Mouse (Mus musculus) adrenal gland, adult 2 months (tissue): Measurements from ENCODE around the gene Plcl1. TPM values are rescaled to one million over a fixed set of nuclear protein-coding genes. Genes with fewer than 3 reads are reported as not detected.

ENCODE experiments used
- DNase-seq: peaks from one replicate; pipeline ENCODE4 v3.0.0; 2021
- polyA plus RNA-seq: library from polyadenylated mRNA; depleted of rRNA; stranded (reverse); fragments of >200 nt; gene quantifications from 2 replicates; pipeline ENCODE4 v1.2.3, GENCODE M21; 2012
- total RNA-seq, 2 experiments: library from RNA; stranded (reverse); gene quantifications; 2 replicates each; pipeline ENCODE4 v1.2.3; 2021

Gene Plcl1
- total and polyA plus RNA-seq, 3 experiments, result 1.9 to 5.7 (median 3.4) TPM

DNA sequence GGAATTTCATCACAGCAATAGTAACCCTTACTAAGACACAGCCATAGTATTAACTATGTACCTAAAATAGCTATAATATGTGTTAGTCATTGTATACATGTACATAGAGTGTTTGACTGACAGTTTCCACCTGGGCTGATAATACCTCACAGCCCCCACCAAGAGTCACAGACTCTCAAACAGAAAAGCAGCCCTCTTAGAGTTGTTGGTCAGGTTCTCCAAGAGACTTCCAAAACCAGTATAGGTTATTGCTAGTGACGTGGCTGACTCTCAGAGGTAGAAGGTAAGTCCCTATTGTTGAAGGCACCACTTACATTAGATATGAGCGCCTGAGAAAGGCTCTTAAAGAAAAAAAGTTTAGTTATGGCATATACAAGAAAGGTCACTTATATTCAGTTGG is 120.0 kb downstream of the Plcl1 start:
- no peak for DNase-seq

DNA sequence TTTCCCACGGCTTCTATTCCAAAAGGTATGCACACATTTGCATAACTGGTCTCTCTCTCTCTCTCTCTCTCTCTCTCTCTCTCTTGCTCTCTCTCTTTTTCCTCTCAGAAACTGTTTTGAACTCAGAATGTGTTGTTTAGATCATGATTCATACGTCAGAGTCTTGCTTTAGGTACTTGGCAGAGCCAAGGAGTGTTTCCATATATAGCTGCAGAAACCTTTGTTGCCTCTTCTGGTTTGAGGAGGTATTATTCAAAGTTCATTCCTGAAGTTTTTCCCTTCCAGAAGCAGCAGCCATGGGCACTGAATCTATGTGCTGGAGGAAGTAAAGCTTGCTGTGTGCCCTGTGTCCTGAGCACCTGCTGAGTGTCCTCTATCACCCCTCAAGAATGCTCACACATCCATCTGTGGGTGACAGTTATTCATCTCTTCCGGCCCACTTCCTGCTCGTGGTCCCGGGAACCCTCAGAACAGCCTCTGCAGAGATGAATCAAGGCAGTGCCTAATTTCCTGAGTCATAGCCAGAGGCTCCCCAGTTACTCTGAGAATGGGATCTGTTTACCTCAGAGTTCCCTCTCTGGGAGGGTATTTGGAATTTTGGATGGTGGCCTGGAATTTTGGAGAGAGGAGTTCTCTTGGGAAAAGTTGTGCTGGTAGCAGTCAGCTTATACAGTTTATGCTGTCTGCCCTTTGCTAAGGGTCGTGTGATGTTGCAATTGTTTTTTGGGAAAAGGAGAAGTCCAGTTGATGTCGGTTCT is 123.0 kb downstream of the Plcl1 start:
- DNase-seq, result peak; percentile 13

DNA sequence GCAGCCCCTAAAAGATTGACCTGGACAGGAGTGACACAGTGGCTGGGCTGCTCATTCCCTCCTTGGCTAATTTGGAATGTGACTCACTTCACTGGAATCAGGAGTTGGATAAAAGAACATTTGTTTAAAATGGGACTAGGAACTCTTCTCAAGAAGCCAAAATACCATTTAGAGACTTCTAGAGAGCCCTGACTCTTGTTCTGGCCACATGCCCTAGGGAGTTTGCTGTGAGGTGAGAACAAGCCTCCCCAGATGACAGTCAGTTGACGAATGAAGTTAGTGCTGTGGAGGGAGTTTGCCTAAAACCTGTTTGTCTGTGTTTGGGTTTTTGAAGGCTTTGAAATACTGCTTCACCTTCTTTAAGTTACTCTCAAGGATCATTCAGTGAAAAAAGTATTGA is 128.1 kb downstream of the Plcl1 start:
- DNase-seq, result no peak

DNA sequence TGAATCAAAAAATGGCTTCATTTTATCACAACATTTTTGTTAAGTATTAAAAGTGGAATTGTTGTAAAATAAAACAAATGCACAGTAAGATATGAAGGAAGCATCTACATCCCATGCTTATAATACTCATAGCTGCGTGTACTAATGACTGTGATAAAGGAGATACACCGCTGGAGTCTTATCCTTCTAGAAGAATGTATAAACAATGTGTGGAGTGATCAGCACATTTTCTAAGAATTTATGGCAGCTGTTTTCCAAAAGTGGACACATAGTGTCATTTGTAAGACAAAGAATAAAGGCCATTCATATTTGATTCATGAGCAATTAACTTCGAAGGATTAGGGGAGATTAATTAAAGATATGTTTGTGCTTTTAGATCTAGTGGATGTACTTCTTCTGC is 148.7 kb downstream of the Plcl1 start:
- DNase-seq, result no peak

DNA sequence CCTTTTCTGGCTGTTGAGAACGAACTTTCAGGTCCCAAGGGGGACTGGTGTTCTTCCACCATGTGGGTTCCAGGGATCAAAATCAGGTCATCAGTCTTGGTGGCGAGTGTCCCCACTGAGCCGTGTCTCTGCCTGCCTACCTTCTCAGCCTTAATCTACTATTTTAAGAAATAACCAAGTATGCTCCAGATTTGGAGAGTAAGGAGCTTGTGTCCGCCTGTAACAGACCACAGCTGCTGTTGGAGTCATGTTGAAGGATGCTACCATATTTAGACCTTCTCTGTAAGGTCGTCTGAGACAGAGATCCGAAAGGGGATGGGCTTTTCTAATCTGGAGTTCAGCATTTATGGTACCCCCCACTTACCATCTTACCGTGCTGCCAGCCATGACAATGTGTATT is 152.2 kb downstream of the Plcl1 start:
- DNase-seq, result no peak

DNA sequence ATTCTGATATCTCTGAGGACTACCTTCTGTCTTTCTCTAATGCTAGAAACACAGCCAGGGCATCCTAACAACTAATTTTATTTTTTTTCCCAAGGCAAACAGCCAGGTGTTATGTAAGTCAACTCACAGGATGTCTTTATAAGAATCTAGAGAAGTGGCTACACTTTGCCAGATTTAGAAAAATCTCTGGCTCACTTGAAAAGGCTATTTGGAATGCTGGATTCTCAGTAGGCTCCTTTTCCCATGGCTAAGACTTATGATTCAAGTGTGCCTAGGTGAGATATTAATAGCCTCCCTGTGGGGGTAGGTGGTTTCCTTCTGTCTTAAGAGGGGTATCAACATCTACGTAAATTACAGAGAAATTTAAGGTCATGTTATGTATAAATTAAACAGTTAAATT is 152.7 kb downstream of the Plcl1 start:
- DNase-seq, result no peak

DNA sequence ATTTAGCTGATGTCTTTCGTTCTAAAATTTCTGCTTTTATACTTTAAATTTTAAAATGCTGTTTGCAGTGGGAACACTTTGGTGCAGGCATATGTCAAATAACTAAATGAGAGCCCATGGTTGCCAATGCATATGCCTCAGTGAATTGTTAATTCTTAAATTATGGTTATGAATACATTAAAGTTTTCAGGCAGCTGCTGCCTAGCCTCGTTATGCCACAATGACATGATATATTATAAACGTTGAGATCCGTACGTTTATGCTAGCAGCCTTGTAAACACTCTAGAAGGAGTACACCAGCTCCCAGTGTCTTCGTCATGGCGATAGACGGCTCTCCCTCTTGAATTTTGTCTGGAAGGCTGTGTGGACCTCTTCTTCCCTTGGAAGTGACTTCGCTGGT is 154.3 kb downstream of the Plcl1 start:
- DNase-seq, result no peak

DNA sequence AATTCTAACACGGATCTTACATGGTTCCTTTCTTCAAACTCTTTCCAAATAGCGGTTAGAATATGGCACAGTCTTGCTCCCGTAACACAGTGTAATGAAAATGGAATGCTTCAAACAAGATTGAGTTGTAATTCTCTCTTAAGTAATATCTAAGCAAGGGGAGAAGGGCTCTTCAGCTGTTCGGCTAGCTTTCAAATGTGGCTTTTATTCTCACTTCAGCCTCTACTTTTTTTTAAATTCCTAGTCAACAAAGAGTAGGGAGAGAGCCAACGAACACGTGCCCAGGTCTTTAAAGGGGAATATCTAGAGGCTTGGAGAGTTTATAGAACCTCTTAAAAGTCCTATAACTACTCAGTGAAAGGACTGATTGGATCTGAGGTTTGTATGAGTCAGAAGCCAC is 160.2 kb downstream of the Plcl1 start:
- no peak for DNase-seq

DNA sequence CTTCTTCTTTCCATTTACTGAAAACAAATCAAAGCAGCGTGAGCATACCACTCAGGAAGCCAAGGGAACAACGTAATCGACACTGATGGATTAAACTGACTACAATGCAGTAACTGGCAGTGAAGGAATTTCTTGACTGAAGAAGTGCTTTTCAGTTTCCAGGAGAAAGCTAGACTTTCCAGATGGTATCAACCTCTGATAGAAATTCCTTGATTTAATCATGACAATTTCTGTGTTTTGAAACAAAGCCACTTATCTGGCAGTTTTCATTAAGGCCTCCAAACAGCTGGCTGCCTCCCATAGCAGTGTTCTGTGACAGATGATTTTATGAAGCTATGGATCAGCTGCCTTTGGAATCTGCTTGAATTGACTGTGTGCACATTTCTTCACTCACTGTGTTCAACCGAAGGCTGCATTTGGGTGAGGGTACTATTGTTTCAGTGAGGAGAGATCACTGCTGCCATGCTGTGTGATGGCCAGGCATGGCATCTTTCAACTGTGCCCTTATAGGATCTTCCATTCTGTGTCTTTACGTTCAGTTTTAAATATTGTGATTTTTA is 162.2 kb downstream of the Plcl1 start:
- DNase-seq, result no peak

DNA sequence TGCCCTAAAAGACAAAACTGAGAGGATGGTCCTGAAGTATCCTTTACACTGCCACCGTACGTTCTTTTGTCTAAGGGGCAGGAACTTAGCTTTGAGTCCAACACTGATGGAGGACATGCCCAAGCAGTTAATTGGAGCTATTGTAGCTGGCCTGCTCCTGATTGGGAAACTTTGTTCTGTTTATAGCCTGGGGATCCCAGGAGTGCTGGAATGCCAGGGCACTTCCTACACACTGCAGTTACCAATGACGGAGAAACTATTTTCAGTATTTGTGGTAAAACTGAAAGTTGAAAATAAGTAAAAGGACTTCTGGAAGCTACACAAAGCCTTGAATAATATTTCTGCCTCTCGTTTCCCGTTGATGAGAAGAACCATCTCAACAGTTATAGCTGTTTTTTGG is 164.5 kb downstream of the Plcl1 start:
- DNase-seq, result no peak

DNA sequence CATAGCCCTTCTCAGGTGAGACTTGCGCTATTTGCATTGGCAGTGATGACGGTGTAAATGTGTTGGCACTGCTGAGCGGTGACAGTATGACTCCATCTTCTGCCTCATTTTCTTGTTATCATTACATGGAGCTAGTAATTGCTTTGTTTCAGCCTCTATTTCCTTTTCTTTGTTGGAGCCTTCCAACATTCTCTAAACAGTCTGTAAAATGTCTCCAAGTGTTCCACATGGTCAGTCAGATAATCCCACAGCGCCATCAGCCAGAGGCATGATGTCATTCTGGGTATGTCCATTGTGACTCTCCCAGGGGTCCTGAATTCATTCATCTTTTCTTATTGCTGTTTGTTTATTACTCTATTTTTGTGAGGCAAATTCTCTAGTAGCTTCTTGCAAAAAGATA is 165.7 kb downstream of the Plcl1 start:
- no peak for DNase-seq

DNA sequence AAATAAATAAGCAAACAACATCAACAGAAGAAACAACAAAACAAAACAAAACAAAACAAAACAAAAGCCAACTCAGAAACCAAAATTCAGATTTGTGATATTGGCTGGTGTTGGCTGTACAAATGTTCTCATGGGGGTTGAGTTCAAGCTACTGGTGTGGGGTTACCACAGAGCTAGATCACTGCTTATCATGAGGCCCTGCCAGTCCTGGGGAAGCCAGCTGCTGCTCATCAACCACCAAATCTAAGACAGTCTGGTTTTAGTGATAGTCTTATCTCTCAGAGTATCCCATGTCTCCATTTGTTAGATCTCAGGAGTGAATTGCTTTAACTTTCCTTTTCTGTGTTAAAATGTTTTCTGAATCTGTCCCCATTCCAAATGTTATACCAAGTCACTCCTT is 166.5 kb downstream of the Plcl1 start:
- DNase-seq, result no peak

DNA sequence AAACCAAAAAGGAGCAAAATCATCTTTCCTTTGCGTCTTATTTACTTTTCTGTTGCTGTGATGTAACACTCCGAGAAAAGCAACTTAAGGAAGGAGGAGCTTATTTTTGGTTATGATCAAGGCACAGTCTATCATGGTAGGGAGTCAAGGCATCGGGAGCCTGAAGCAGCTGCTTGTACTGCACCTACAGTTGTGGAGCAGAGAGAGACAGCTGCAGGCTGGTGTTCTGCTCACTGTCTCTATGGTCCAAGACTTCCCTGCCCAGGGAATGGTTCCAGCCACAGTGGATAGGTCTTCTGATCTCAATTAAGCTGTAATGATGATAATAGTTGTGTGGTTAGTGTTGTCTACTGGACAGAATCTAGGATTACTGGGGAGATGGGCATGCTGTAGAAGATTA is 166.9 kb downstream of the Plcl1 start:
- DNase-seq, result no peak

DNA sequence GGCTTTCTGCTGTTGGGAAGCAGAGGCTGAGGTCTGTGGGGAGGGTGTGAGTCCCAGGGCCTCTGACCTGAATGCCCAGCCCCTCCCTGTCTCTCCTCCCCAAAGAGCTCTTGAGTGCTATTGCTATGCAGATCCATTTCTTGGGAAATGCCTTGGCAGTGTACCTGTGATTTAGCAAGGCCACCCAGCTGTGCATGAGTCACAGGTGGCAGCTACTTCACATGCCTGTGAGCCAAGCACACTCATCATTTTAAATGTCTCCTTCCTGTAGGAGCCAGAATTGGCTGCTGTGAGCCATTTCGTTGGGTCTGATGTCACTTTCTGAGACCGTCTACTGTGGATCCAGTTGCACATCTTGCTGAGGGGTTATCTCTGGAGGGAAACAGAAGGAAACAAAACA is 170.2 kb downstream of the Plcl1 start:
- peak; percentile 76 for DNase-seq

DNA sequence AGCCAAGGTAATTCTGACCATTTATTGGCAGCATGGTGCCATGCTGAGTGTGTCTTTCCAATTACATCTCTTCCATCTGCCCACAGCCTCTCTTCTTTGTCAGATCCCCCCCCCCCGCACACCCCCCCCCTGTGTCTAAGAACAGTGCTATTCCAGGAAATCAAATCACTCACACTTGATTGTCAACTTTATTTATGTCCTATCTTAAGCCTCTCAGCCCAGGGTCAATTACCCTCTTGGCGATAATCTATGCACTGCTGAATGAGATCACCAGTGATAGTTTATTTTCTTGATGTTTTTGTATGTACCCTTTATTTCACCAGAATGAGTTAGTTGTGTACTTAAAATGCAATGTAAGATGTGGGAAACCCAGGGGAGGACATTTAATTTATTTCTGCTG is 176.0 kb downstream of the Plcl1 start:
- no peak for DNase-seq

DNA sequence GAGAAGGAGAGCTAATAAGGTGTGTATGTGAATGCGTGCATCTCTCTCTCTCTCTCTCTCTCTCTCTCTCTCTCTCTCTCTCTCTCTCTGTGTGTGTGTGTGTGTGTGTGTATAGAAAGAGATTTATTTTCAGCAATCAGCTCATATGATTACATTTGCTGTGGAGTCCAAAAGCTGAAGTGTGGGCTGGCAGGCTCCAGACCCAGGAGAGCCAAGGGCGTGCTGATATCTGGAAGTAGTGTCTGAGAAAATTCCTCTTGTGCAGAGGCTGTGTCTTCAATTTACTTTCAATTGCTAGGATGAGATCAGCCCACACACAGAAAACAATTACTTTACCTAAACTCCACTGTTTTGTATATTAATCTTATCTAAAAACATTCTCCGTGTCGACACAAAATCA is 179.7 kb downstream of the Plcl1 start:
- no peak for DNase-seq

DNA sequence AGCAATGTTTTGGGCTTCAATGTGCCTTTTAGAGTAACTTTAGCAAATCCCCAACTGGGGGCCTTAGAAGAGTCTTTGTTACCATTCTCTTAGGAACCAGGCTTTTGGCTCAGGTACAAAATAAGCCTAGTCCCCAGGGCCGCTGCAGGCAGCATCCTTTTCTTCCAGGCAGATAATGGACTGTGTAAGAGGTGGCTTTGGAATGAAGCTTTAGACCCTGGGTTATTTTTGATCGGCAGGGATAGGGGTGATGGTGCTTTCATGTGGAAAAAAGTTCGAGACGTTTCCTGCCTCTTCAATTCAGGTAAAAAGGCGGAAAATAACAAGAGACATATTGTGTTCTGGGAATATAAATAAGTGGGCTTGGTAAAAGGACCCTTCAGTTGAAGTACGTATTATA is 182.4 kb downstream of the Plcl1 start:
- DNase-seq, result no peak

DNA sequence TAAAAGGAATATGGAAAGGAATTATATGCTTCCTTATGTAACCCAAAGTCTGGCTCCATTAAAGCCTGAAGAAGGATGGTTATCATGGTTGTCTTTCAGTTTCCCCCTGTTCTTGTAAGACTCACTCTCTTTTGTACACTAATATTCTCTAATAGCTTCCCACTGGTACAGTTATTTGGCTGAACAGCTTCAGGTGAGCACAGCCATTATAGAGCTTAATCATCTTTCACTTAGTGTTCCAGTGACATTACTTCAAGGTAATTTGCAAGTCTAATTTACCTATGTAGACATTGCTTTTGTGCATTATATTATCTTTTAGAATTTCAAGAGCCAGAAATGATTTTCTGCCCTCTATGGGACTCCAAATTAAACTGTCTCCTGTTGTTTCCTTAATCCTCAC is 184.3 kb downstream of the Plcl1 start:
- no peak for DNase-seq

DNA sequence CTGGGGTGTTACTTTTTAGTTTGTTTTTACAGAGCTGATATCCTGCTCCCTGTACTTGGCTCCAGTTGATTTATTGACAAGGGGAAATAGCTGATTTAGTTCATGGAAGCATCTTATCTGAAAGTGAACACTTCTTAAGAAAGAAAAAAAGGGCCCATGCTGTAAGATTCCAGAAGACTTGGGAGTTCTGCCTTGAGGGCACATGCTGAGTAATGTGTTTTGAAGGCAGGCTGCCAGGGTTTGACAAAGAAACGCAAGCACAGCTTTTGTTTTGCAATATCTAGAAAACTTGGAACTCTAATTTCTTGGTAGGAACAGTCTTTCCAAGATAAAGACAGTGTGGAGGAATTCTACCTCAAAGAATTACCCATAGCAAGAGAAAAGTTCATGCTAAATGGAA is 194.8 kb downstream of the Plcl1 start:
- peak; percentile 50 for DNase-seq

DNA sequence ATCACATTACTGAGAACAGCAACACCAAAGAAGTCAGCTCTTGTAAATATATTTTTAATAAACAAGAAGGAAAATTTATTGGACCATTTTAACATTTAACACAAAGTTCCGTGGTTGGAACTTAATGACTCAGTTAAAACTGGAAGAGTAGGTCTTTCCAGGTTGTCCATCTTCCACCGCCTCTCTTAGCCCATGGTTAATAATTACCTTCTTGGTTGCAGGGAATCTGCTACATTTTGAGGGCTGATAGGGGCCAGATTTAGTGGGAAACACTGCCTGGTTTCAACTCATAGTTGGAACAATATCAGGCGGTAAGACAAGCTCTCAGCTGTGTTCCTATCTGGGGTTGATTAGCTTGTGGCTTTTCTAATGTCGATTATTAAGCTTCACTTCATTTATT is 198.9 kb downstream of the Plcl1 start:
- DNase-seq, result no peak

DNA sequence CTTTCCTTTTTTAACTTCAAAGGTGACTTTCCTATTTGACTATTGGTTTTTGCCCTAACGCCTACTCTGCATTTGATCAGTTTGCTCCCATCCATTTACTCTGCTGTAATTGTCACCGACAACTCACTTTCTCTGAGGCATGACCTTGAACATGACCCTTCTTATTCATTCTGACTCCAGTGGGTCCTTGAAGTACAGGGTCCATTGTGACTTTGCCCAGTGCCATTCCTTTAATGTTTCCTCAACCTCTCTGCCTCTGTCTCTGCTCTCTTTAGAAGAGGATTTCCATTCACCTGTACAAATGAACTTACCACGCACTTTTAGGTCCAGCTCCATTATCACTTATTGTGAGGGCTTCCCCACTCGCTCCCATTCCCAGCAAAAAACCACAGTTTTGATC is 199.7 kb downstream of the Plcl1 start:
- no peak for DNase-seq

DNA sequence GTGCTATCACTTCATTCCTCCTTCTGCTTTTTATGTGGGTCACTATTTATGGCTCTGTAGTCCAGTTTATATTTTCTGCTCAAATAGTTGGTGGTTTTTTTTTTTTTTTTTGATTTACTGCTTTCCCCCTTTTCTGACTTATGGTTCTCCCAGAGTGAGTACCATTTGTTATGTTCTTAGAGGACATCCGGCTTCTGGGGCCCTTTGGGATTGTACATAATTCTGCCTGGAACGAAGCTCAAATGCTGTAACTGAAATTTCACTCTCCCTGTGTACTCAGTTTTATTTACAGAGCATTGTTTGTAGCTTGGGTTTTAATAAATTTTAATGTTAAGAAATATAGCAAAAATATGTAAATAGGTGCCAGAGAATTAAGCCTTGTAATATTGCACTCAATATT is 200.2 kb downstream of the Plcl1 start:
- DNase-seq, result no peak

DNA sequence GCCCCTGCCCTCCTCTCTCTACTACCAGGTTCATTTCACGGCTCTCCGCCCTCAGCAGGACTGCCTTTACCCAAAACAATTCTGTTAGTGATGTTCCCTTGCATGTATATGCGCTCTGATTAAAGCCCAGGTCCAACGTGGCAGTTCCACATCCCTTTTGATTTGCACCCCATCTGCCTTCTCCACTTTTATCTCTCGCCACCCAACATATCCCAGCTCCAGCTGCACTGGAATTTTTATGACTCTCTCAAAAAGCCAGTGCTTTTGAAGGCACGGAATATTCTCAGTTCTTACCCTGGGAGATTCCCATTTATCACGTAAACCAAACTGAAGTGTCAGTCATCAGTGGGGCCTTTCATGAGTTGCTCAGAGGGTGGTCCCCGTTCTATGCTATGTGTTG is 200.7 kb downstream of the Plcl1 start:
- no peak for DNase-seq

DNA sequence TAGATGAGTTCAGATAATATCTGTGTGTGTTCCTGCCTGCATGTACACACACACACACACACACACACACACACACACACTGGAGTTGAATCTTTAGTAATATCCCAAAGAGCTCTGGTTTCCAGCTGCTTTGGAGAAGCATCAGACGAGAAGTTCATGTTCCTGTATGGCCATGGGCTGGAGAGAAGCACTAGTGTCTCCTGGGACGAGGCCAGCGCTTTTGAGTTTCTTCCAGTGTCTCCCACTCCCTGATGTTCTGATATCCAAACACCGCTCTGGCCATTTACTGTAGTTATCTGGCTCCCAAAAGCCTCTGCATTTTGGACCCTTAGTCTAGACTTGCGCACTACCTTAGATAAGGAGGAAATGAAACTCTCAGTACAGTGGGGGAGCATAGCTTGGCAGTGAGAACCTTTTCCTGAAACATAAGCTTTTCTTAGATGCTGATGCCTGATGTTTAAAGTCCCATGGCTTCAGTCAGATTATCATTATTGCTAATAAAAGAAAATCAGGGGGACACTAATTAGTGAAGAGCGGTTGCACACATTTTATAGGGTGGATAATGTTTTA is 207.1 kb downstream of the Plcl1 start:
- DNase-seq, result no peak
